Mouse (Mus musculus) brain, embryonic 14.5 days (tissue): ENCODE measurements around the gene Shroom3. TPM values are rescaled to one million over a fixed set of nuclear protein-coding genes. Genes with fewer than 3 reads are reported as not detected.

Source experiments
- DNase-seq: peaks from one replicate; pipeline ENCODE4 v3.0.0-alpha.2; 2011; ENCODE audit warnings: low read depth
- CTCF ChIP-seq: fragments of 200-500 bp; IDR thresholded peaks from 2 replicates; pipeline ENCODE4 v1.5.1; 2012; ENCODE audit warnings: inconsistent platforms, mild to moderate bottlenecking, moderate library complexity, borderline replicate concordance; ENCODE audit not compliant: insufficient read depth, insufficient read length; ENCODE audit errors: extremely low read depth
- POLR2A ChIP-seq: fragments of 200-500 bp; IDR thresholded peaks from 2 replicates; pipeline ENCODE4 v1.6.1; 2012; ENCODE audit warnings: mild to moderate bottlenecking, inconsistent platforms, borderline replicate concordance; ENCODE audit not compliant: poor library complexity, insufficient read depth, insufficient read length, severe bottlenecking; ENCODE audit errors: extremely low read depth
- polyA plus RNA-seq: library from polyadenylated mRNA; depleted of rRNA; stranded (reverse); fragments of >200 nt; gene quantifications from 2 replicates; pipeline ENCODE4 v1.2.3, GENCODE M21; 2012

Shroom3 gene
- polyA plus RNA-seq, 1 experiment: 8.0 TPM

DNA sequence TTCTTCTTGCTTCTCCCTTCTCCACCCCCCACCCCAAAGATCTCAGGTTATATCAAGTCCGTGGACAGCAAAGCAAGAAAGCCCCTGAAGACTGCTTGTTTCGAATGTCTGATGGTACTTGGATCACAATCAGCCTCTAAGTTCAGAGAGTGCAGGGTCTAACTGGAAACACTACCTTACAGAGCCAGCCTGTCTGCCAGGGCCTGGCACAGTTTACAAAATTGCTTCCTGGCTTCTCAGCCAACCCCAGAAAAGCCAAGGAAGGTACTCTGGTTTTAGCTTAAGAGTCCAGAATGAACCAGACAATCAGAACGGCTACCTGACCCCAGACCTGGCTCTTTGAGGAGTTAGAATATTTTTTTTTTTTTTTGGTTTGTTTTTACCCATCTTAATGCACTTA, 159.6 kb downstream of the Shroom3 start:
- DNase-seq: peak; percentile 46
- TF ChIP-seq POLR2A: no peak

GRCm38 (mm10) chr5:92843850-92844785, 160.9 kb downstream of the Shroom3 start:
- DNase-seq: peak; percentile 88

DNA sequence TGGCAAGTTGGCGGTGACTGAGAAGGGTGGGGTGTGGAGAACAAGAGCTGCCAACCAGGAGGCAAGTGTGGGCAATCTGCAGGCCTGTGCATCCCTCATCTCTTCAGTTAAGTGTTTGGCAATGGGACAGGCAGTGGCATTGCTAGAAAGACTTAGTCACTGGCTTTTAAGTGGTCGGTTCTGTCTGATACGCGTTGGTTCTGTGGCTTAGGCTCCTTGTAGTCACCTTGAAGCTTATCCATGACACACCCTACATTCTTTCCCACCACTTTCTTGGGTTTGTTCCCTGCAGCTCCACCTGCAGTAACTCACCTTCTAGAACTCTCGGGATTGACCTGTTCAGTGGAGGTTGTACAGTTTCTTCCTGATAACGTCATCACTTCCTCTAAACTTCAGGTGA, 166.5 kb downstream of the Shroom3 start:
- no peak for DNase-seq
- TF ChIP-seq POLR2A (no peak), CTCF (no peak)

More at GRCm38 (mm10) chr5:92843850-92844785, 160.9 kb downstream of the Shroom3 start:
- TF ChIP-seq CTCF (no peak), POLR2A (no peak)

DNA sequence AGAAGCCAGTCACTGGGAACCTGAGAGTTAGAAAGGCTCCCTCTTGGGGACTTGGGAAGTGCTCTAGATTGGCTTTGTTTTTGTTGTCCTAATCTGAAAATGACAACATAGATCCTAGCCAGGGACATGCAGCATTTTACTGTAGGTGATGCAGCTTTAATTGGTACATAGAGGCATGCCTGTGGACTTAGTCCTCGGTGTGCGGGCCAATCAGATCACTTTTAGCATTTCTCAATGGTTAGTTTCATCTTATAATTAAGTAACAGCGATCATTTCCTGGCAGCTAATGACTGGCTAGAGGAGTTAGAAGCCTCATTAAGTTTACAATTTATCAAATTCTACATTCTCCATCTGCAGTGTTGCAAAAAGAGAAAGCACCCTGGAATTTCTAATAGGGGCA, 167.7 kb downstream of the Shroom3 start:
- no peak for TF ChIP-seq CTCF
- no peak for TF ChIP-seq POLR2A
- DNase-seq: peak; percentile 67

DNA sequence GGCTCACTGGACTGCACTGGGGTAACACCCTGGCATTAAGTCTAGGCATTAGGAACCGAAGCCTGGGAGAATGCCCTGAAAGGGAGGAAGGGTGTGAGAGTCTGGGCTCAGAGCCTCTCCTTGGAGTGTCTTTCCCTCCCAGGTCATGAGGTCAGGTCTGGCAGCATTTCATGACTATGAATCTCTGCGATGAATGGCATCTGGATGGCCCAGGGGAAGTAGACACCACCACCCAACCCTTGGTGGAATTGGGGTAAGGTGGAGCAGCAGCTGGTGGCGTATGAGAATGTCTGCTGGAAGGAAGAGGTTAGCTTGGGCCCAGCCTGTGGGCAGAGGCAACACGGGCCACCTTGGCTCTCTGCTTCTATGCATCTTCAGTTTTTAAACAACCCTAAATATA, 171.7 kb downstream of the Shroom3 start:
- no peak for DNase-seq
- TF ChIP-seq CTCF (no peak), POLR2A (no peak)

DNA sequence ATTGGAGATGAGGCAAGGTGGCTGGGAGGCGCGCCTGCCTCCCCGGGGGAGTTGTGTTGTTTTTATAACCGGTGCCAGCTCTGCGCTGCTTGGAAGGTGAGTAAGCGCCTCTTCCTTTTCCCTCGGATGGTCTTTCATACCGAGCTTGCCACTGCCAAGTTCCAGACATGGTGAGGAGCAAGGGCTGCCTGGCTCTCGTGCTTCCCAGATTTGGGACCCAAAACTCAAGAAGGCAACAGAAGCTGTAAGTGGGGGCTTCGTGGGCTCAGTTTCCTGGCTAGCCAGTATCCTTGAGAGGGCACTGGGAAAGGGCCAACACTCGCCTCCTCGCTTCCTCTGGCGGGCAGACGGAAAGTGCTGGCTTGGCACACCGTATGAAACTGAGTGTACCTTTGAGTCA, 173.1 kb downstream of the Shroom3 start:
- no peak for TF ChIP-seq CTCF
- no peak for TF ChIP-seq POLR2A
- DNase-seq: peak; percentile 64

- TF ChIP-seq POLR2A (no peak), CTCF (no peak)
- DNase-seq: peak; percentile 76
Measured at GRCm38 (mm10) chr5:92857177-92857576, 173.9 kb downstream of the Shroom3 start.

- DNase-seq: no peak
- TF ChIP-seq CTCF (no peak), POLR2A (no peak)
Measured at GRCm38 (mm10) chr5:92858104-92858503, 174.9 kb downstream of the Shroom3 start.

DNA sequence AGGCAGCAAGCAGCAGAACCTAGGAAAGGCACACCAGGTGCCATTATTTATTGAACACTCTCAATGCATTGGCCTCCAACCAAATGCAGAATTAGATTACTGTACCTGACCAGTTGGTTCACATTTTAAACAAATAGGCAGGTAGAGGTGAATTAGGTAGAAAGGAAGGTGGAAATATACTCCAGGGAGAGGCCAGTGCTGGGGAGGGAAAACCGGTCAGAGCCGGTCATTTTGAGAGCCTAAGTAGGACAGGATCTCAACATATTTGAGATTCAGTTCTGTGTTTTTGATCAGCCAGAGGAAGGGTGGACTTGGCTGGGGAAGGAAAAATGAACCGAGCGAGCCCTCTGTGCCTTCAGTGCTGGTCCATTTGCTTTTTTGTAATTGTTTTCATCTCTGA, 175.3 kb downstream of the Shroom3 start:
- no peak for DNase-seq
- TF ChIP-seq CTCF: no peak
- no peak for TF ChIP-seq POLR2A

DNA sequence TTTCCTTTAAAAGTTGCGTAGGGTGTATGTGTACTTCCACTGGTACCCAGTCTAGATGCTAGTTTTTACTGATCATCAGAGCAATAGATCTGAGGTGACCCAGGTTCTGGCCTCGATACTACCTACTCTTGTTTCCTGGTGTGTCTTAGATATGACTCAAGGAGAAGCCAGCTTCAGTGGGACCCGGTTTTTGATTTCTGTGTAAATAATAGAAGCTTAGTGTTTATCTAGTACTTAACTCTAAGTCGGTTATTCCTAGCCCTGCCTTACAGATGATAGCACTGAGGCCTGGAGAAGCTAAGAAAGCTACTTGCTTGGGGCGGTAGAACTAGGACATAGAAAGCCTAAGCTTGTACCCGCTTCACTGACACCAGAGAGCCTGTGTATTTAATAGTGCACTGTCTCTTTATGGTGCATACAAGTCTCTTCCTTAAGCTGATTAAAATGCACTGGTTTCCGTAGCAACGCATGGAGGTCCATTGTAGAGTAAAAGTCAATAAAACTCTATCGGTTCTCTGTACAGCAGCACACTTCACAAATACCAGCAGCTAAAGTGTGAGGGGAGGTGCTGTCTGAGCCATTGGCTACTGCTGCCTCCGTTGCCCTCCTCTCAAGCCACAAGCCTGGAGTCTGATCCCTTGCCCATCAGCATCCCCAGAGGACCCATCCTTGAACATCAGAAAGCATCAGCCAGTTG, 178.3 kb downstream of the Shroom3 start:
- TF ChIP-seq POLR2A: no peak
- no peak for TF ChIP-seq CTCF
- peak; percentile 82 for DNase-seq

GRCm38 (mm10) chr5:92865090-92865489, 181.9 kb downstream of the Shroom3 start:
- no peak for TF ChIP-seq CTCF
- no peak for TF ChIP-seq POLR2A
- peak; percentile 69 for DNase-seq
